Mouse (Mus musculus) adrenal gland, adult 8-10 months (tissue): ENCODE measurements around the gene Sbk3. TPM values are rescaled to one million over a fixed set of nuclear protein-coding genes. Genes with fewer than 3 reads are reported as not detected.

Experiments used
- total RNA-seq, 4 experiments: library from RNA; stranded (reverse); gene quantifications; 2 replicates each; pipeline ENCODE4 v1.2.4; 2022

Sbk3 gene
- total RNA-seq, 4 experiments from 2014 or later = 0.15 to 0.74 (median 0.34) TPM

Other genes with a start within 250 kb of the Sbk3 start
- gene Tmem150b, start 245.9 kb downstream of the Sbk3 start, total RNA-seq = 1 to 10 TPM in 1 of 4 experiments, under 1 TPM in 3; 0.49 to 1.1 (median 0.73) TPM
- 10 to 100 TPM; 31.0 to 59.8 (median 43.8) TPM for gene Kmt5c, start 231.1 kb downstream of the Sbk3 start, total RNA-seq
- gene Cox6b2, start 218.1 kb downstream of the Sbk3 start, total RNA-seq = 10 to 100 TPM in 1 of 4 experiments, 1 to 10 TPM in 3; 5.1 to 10.3 (median 9.1) TPM
- gene Fam71e2, start 199.9 kb downstream of the Sbk3 start, total RNA-seq = not detected
- under 1 TPM; 0.28 to 0.37 (median 0.32) TPM for gene Il11, start 188.3 kb downstream of the Sbk3 start, total RNA-seq
- gene Tmem190, start 188.2 kb downstream of the Sbk3 start, total RNA-seq = not detected
- gene Tmem238, start 181.5 kb downstream of the Sbk3 start, total RNA-seq = 10 to 100 TPM in 2 of 4 experiments, 1 to 10 TPM in 2; 7.2 to 11.8 (median 10.1) TPM
- gene Rpl28, start 178.3 kb downstream of the Sbk3 start, total RNA-seq = 100 to 1,000 TPM; 593 to 922 (median 693) TPM
- 100 to 1,000 TPM in 3 of 4 experiments, 10 to 100 TPM in 1; 96.8 to 127 (median 118) TPM for gene Ube2s, start 158.6 kb downstream of the Sbk3 start, total RNA-seq
- 1 to 10 TPM; 2.0 to 5.6 (median 4.0) TPM for gene Shisa7, start 126.5 kb downstream of the Sbk3 start, total RNA-seq
- gene Isoc2b, start 100.9 kb downstream of the Sbk3 start, total RNA-seq = 10 to 100 TPM; 14.0 to 28.7 (median 19.1) TPM
- gene Isoc2a, start 94.0 kb downstream of the Sbk3 start, total RNA-seq = 10 to 100 TPM; 21.8 to 38.6 (median 30.3) TPM
- under 1 TPM in 1 of 4 experiments, not detected in 3; 0.26 TPM for gene Gm36210, start 64.7 kb downstream of the Sbk3 start, total RNA-seq
- 10 to 100 TPM; 14.4 to 20.6 (median 16.2) TPM for gene Zfp628, start 56.0 kb downstream of the Sbk3 start, total RNA-seq
- gene Nat14, start 49.1 kb downstream of the Sbk3 start, total RNA-seq = 10 to 100 TPM in 2 of 4 experiments, 1 to 10 TPM in 2; 8.5 to 13.3 (median 10.4) TPM
- 1 to 10 TPM; 1.7 to 4.5 (median 2.2) TPM for gene Ssc5d, start 45.4 kb downstream of the Sbk3 start, total RNA-seq
- 1 to 10 TPM in 2 of 4 experiments, under 1 TPM in 1, not detected in 1; 0.45 to 2.1 (median 1.8) TPM for gene Sbk2, start 6.8 kb downstream of the Sbk3 start, total RNA-seq
- gene Zfp579, start 25.0 kb upstream of the Sbk3 start, total RNA-seq = 10 to 100 TPM; 19.1 to 29.6 (median 27.4) TPM
- gene Zfp524, start 43.2 kb upstream of the Sbk3 start, total RNA-seq = 10 to 100 TPM; 10.0 to 15.2 (median 12.0) TPM
- 10 to 100 TPM; 18.9 to 25.7 (median 23.3) TPM for gene Fiz1, start 43.5 kb upstream of the Sbk3 start, total RNA-seq
- gene Gm44973, start 44.3 kb upstream of the Sbk3 start, total RNA-seq = 1 to 10 TPM in 1 of 4 experiments, not detected in 3; 1.5 TPM
- gene Zfp865, start 49.2 kb upstream of the Sbk3 start, total RNA-seq = 10 to 100 TPM; 25.0 to 38.6 (median 30.3) TPM
- 1 to 10 TPM; 2.9 to 5.6 (median 3.8) TPM for gene Ccdc106, start 49.4 kb upstream of the Sbk3 start, total RNA-seq
- gene 4632433K11Rik, start 63.0 kb upstream of the Sbk3 start, total RNA-seq = under 1 TPM in 1 of 4 experiments, not detected in 3; 0.34 TPM
- gene Zfp784, start 67.3 kb upstream of the Sbk3 start, total RNA-seq = 1 to 10 TPM; 4.3 to 7.8 (median 6.0) TPM
- 1 to 10 TPM; 5.4 to 9.7 (median 8.5) TPM for gene Zfp580, start 80.4 kb upstream of the Sbk3 start, total RNA-seq
- gene U2af2, start 91.0 kb upstream of the Sbk3 start, total RNA-seq = 100 to 1,000 TPM; 135 to 214 (median 168) TPM
- 100 to 1,000 TPM; 124 to 175 (median 142) TPM for gene Epn1, start 109.1 kb upstream of the Sbk3 start, total RNA-seq
- gene Rfpl4, start 145.8 kb upstream of the Sbk3 start, total RNA-seq = under 1 TPM in 3 of 4 experiments, not detected in 1; 0.31 to 0.54 (median 0.31) TPM
- gene Rasl2-9, start 154.8 kb upstream of the Sbk3 start, total RNA-seq = 1 to 10 TPM in 2 of 4 experiments, under 1 TPM in 2; 0.32 to 2.0 (median 1.1) TPM
- not detected for gene Vmn1r55, start 178.5 kb upstream of the Sbk3 start, total RNA-seq
- not detected for gene Vmn1r56, start 225.6 kb upstream of the Sbk3 start, total RNA-seq
- not detected for gene Vmn1r57, start 247.3 kb upstream of the Sbk3 start, total RNA-seq